Mouse (Mus musculus): ENCODE measurements around the gene Eif4a1. TPM values are rescaled to one million over a fixed set of nuclear protein-coding genes. Genes with fewer than 3 reads are reported as not detected.

The Eif4a1 gene
- polyA plus RNA-seq, 1 experiment from 2014 or later, result 481 TPM

DNA sequence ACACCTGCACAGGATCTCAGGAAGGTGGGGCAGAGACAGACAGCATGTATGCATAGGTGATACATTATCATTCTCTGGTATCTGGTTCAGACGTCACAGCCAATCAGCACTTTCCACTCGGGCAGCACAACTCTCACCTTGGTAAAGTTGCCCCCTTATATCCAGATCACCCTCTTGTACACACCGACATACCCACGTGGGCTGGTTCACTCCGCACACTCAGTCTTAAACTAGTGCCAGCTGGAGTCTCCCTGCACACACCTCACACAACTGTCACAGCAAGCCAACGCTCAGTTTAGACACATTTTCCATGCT, 22.8 kb upstream of the Eif4a1 start:
- 33% methylated on average over 6 of the region's 6 CpGs for WGBS
- Histone ChIP-seq H3K4me3 (peak overlapping the region; percentile 79), H3K4me1 (peaks cover 32% of the 10 kb centered on the region), H3K27me3 (ENCODE audit: insufficient read depth, poor library complexity, severe bottlenecking) (no peaks in the 10 kb centered on the region), H3K9me3 (no peaks in the 10 kb centered on the region), H3K27ac (peak overlapping the region; percentile 93; the same call in 1 of the 2 replicates), H3K36me3 (no peaks in the 10 kb centered on the region)
- no peak for DNase-seq (ENCODE audit: low spot score)

DNA sequence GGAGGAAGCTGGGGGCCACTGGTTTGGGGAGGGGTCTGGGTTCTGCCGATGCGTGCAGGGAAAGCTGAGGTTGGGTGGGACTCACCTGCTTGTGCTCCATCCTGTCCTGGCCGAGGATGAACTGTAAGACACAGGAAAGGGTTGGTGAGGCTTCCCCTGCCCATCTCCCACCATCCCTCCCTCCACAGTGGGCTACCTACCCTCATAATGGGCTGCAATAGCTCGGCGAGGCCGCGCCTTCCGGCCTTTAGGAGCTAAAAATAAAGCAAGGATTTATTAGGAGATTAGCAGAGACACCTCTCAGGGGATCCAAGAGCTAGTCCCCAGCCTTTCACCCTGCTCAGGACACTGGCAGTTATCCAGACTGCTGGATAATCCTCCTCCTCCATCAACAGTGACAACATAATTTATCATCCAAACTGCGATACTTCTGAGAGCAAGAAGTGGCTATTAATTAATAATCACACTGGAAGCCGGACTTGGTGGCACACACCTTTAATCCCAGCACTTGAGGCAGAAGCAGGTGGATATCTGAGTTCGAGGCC, 21.3 kb upstream of the Eif4a1 start:
- 66% methylated on average over 11 of the region's 11 CpGs for WGBS
- Histone ChIP-seq H3K4me3 (no peak overlapping the region), H3K4me1 (peaks cover 25% of the 10 kb centered on the region), H3K36me3 (no peaks in the 10 kb centered on the region), H3K27me3 (ENCODE audit: insufficient read depth, poor library complexity, severe bottlenecking) (no peaks in the 10 kb centered on the region), H3K9me3 (no peaks in the 10 kb centered on the region), H3K27ac (peak overlapping the region; percentile 36; the same call in 1 of the 2 replicates)
- DNase-seq (ENCODE audit: low spot score), result no peak

DNA sequence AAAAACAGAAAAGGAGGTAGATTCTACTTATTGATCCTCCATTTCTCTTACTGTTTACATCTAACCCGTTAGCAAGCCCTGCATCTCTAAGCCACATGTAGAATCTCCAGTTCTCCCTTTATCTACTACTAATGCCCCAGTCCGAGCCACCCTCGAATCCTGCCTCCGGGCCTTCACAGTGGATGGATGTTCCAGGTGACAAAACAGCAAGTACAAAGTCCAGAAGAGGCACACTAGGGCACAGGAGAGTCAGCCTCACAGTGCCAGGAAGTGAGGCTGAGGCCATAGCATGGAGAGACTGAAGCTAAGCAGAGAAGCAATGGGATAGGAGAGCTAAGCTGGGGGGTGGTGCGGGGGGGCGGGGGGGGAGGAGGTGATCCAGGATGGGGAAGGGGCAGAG, 20.6 kb upstream of the Eif4a1 start:
- Histone ChIP-seq H3K4me3 (no peak overlapping the region), H3K27ac (no peak overlapping the region), H3K9me3 (no peaks in the 10 kb centered on the region), H3K4me1 (peaks cover 25% of the 10 kb centered on the region), H3K27me3 (ENCODE audit: insufficient read depth, poor library complexity, severe bottlenecking) (no peaks in the 10 kb centered on the region), H3K36me3 (no peaks in the 10 kb centered on the region)
- DNase-seq (ENCODE audit: low spot score), result no peak
- WGBS, result 85% methylated on average over 6 of the region's 6 CpGs

GRCm38 (mm10) chr11:69692196-69692811, 20.1 kb upstream of the Eif4a1 start:
- no peak overlapping the region for H3K4me3 ChIP-seq
- WGBS, result 64% methylated on average over 9 of the region's 9 CpGs
- no peaks in the 10 kb centered on the region for H3K27me3 ChIP-seq (ENCODE audit: insufficient read depth, poor library complexity, severe bottlenecking)
- no peaks in the 10 kb centered on the region for H3K9me3 ChIP-seq
- no peaks in the 10 kb centered on the region for H3K36me3 ChIP-seq
- DNase-seq (ENCODE audit: low spot score), result no peak
- H3K27ac ChIP-seq, result no peak overlapping the region
- peaks cover 25% of the 10 kb centered on the region for H3K4me1 ChIP-seq

DNA sequence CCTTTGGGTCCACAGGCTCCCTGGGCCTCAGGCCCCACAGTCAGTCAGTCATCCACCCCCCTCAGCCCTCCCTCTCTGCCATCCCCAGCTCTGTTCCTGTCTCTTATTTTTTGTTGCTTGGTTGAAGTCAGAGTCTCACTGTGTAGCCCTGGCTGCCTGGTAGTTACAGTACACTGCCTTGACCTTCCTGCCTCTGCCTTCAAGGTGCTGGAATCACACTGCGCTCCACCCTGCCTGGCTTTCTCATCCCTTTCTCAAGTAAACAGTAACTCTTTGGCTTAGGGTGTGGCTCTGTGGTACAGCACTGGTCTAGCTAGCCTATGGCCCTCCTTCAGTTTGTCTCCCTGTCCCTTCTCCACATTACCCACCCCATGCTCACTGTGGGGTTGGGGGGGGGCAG, 17.7 kb upstream of the Eif4a1 start:
- no peak for DNase-seq (ENCODE audit: low spot score)
- WGBS, result 85% methylated on average over 1 of the region's 1 CpGs
- H3K4me1 ChIP-seq, result peaks cover 28% of the 10 kb centered on the region
- H3K36me3 ChIP-seq, result no peaks in the 10 kb centered on the region
- H3K27ac ChIP-seq, result no peak overlapping the region
- peaks cover 12% of the 10 kb centered on the region; the same call in 1 of the 2 replicates for H3K27me3 ChIP-seq (ENCODE audit: insufficient read depth, poor library complexity, severe bottlenecking)
- no peak overlapping the region for H3K4me3 ChIP-seq
- no peaks in the 10 kb centered on the region for H3K9me3 ChIP-seq

GRCm38 (mm10) chr11:69687061-69687460, 14.8 kb upstream of the Eif4a1 start:
- no peak for DNase-seq (ENCODE audit: low spot score)
- Histone ChIP-seq H3K27ac (peak overlapping the region; percentile 43; the same call in 1 of the 2 replicates), H3K4me3 (no peak overlapping the region)

DNA sequence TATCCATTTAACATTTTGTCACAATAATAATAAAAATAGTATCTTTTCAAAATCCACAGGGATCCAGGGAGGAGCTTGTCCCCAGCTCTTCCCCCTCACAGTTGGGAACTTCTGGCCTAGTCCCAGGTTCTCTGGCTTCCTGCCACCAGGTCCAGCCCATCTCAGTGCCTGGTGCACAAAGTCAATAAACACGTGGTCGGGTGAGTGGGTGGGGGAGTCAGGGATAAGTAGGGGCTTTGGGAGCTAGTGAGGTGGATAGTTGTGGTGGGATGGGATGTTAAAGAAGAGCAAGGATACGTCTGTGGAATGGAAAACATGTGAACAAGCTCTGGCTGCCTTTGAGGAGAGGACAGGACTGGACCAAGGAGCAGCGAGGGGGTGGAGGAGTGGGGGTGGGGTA, 14.2 kb upstream of the Eif4a1 start:
- WGBS, result 23% methylated on average over 4 of the region's 4 CpGs
- no peak for DNase-seq (ENCODE audit: low spot score)
- 0 out of 2 replicates have a peak overlapping the region, but pooled peaks have one; percentile 42 for H3K27ac ChIP-seq

More at GRCm38 (mm10) chr11:69687061-69687460, 14.8 kb upstream of the Eif4a1 start:
- WGBS, result 45% methylated on average over 5 of the region's 5 CpGs
- H3K27me3 ChIP-seq (ENCODE audit: insufficient read depth, poor library complexity, severe bottlenecking), result peaks cover 23% of the 10 kb centered on the region
- no peaks in the 10 kb centered on the region for H3K36me3 ChIP-seq
- peaks cover 22% of the 10 kb centered on the region for H3K4me1 ChIP-seq
- no peaks in the 10 kb centered on the region for H3K9me3 ChIP-seq

DNA sequence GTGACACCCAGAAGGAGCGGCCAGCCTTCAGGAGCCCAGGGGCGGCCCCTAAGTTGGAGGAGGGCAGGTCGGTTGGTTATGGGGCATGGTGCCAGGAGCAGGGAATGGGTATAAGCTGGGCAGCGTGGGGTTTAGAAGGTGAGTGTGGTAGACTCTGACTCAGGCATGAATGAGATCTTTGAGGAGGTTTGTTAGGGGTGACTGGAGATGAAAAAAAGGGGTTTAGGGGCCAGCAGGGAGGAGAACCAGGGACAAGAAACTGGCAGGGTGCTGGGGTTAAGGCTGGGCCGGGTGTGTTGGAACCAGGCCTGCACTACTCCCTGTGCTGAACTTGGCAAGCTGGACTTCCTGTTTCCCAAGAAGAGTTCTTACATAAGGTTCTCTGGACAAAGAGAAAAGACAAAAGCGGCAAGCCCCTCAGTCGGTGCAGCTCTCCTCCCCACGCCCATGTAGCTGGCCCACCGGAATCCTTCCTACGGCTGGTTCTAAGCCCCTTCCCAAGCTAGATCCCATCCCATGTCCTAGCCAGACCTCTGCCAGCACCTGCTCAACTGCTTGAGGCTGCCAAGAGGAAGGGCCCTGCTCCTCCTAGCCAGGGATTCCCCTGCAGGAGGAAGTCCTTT, 13.4 kb upstream of the Eif4a1 start, which contains the start of gene Tnfsf13:
Gene Tnfsf13, minus strand, starts transcription at position 259 of the 623 bp plus-strand sequence.
- H3K27me3 ChIP-seq (ENCODE audit: insufficient read depth, poor library complexity, severe bottlenecking), result peaks cover 23% of the 10 kb centered on the region
- 78% methylated on average over 10 of the region's 10 CpGs for WGBS
- H3K9me3 ChIP-seq, result no peaks in the 10 kb centered on the region
- DNase-seq (ENCODE audit: low spot score), result no peak
- H3K36me3 ChIP-seq, result no peaks in the 10 kb centered on the region
- 0 out of 2 replicates have a peak within 1 kb of the TSS, but pooled peaks have one; percentile 43 for H3K27ac ChIP-seq
- H3K4me3 ChIP-seq, result no peak within 1 kb of the TSS
- peaks cover 26% of the 10 kb centered on the region for H3K4me1 ChIP-seq

More for the DNA sequence above, 14.2 kb upstream of the Eif4a1 start:
- no peaks in the 10 kb centered on the region for H3K9me3 ChIP-seq
- H3K27me3 ChIP-seq (ENCODE audit: insufficient read depth, poor library complexity, severe bottlenecking), result peaks cover 23% of the 10 kb centered on the region
- H3K36me3 ChIP-seq, result no peaks in the 10 kb centered on the region
- H3K4me1 ChIP-seq, result peaks cover 22% of the 10 kb centered on the region
- no peak overlapping the region for H3K4me3 ChIP-seq

DNA sequence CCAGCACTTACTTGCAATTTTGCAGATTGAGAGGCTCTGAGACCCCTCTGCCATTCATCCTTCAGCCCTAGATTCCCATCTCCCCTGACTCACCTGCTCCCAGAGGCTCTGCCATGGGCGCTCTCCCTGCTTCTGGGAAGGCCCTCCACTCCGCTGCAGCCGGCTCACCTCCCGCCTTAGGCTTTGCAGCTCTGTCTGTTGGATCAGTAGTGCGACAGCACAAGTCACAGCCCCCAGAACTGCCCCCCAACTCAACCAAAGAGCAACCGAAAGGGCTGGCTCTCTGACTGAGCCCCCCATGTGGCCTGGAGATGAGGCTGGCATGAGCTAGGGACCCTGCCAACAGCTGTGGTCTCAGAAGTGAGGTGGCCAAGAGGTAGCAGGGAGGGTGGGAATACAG, 12.7 kb upstream of the Eif4a1 start:
- 70% methylated on average over 6 of the region's 6 CpGs for WGBS
- H3K36me3 ChIP-seq, result peaks cover 7% of the 10 kb centered on the region
- peaks cover 23% of the 10 kb centered on the region for H3K27me3 ChIP-seq (ENCODE audit: insufficient read depth, poor library complexity, severe bottlenecking)
- H3K9me3 ChIP-seq, result no peaks in the 10 kb centered on the region
- no peak for DNase-seq (ENCODE audit: low spot score)
- no peak overlapping the region for H3K27ac ChIP-seq
- peaks cover 33% of the 10 kb centered on the region for H3K4me1 ChIP-seq
- no peak overlapping the region for H3K4me3 ChIP-seq

DNA sequence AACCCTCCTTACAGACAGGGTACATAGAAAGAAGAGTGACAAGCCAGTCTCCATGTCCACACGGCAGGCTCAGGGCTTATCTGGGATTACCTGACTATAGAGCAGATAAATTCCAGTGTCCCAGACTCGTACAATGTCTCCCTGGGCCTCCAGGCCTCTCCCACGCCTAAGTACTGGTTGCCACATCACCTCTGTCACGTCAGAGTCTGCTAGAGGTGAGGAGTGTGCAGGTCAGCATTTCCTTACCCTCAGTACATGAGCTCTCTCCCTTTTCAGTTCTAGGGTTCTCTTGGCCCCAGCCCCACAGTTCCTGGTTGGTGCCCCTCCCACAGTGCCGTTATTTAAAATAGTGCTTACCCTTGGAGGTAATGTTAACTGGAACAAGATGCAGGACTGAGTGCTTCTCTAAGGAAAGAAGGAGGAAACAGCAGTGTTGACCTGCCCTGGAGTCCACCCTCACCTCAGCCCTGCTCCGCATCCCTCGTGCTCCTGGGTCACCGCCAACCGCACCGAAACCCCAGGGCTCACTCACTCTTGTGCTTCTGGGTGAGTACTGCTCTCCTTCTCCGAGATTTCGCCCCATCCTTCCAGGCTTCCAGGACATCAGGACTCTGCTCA, 12.0 kb upstream of the Eif4a1 start:
- Histone ChIP-seq H3K36me3 (peaks cover 14% of the 10 kb centered on the region), H3K4me1 (peaks cover 37% of the 10 kb centered on the region), H3K4me3 (no peak overlapping the region), H3K27ac (0 out of 2 replicates have a peak overlapping the region, but pooled peaks have one; percentile 18), H3K9me3 (no peaks in the 10 kb centered on the region), H3K27me3 (ENCODE audit: insufficient read depth, poor library complexity, severe bottlenecking) (peaks cover 23% of the 10 kb centered on the region)
- DNase-seq (ENCODE audit: low spot score), result no peak
- WGBS, result 74% methylated on average over 12 of the region's 12 CpGs

- H3K4me1 ChIP-seq, result peaks cover 37% of the 10 kb centered on the region
Measured at GRCm38 (mm10) chr11:69683576-69683975, 11.4 kb upstream of the Eif4a1 start.

DNA sequence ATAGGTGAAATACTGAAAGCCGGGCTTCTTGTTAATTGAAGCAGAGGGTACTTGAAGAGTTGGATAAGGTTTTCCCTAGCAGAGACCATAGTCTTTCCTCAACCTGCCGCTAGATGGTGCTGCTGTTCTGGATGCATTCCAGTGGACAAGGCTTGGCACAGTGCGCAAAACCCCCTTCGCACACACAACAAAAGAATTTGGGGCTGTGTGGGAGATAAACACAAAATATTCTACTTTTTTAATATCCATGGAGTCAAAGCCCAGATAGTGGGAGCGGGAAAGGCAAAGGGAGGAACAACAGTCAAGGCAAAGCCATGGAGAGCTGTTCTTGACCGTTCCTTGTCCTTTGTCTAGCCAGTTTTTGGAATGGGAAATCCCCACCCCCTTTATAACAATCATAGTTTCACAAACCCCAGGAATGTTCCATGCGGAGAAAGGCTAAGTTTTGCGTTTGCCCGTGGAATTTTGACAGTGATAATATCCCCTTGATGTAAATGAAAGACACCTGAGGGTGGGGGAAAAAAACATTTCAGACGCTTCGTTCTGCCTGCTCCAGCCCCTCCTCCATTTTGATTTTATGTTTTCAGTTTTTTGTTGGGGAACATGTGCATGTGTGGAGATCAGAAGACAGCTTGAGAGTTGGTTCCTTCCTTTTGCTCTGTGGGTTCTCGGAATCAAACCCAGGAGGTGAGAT, 10.8 kb upstream of the Eif4a1 start:
- 29% methylated on average over 12 of the region's 12 CpGs for WGBS
- peak; percentile 95 for DNase-seq (ENCODE audit: low spot score)
- Histone ChIP-seq H3K4me1 (peaks cover 37% of the 10 kb centered on the region), H3K27ac (peak overlapping the region; percentile 94), H3K9me3 (no peaks in the 10 kb centered on the region), H3K36me3 (peaks cover 26% of the 10 kb centered on the region), H3K27me3 (ENCODE audit: insufficient read depth, poor library complexity, severe bottlenecking) (peaks cover 23% of the 10 kb centered on the region), H3K4me3 (peak overlapping the region; percentile 90; the same call in 1 of the 2 replicates)

More at GRCm38 (mm10) chr11:69683576-69683975, 11.4 kb upstream of the Eif4a1 start:
- H3K27me3 ChIP-seq (ENCODE audit: insufficient read depth, poor library complexity, severe bottlenecking), result peaks cover 23% of the 10 kb centered on the region
- peaks cover 20% of the 10 kb centered on the region for H3K36me3 ChIP-seq
- H3K27ac ChIP-seq, result 0 out of 2 replicates have a peak overlapping the region, but pooled peaks have one; percentile 68
- DNase-seq (ENCODE audit: low spot score), result no peak
- 81% methylated on average over 7 of the region's 7 CpGs for WGBS
- no peaks in the 10 kb centered on the region for H3K9me3 ChIP-seq
- no peak overlapping the region for H3K4me3 ChIP-seq
